Comparison of ENCODE assay signal across 8 mouse cellular contexts in genomic region chr14:25767725-25768203, GRCm38 (mm10). TPM values are rescaled to one million over a fixed set of nuclear protein-coding genes. Genes with fewer than 3 reads are reported as not detected.
DNase-seq lines count a peak whose midpoint lies in the region; ATAC-seq and TF ChIP-seq lines count a peak whose summit lies in the region.

No protein-coding gene starts in this region.

- TF ChIP-seq CTCF in brain, embryonic 14.5 days (IDR thresholded peaks at IDR 0.05; ENCODE audit: borderline replicate concordance, extremely low read depth, insufficient read depth, insufficient read length) = no peak

- H3K4me2 ChIP-seq in heart, embryonic 16.5 days (ENCODE audit: low read depth, low read length) = peak overlapping the region; percentile 95
- peak overlapping the region; percentile 97 for H3K4me2 ChIP-seq in limb, embryonic 11.5 days (ENCODE audit: low read depth, severe bottlenecking)
- peak overlapping the region; percentile 96 for H3K4me2 ChIP-seq in midbrain, embryonic 16.5 days (ENCODE audit: low read length)

- peak; percentile 37 to 71 for DNase-seq in adrenal gland, adult (ENCODE audit: inconsistent age in 2 of 2, low spot score in 1 of 2)
- DNase-seq in adrenal gland, adult 18-20 months (ENCODE audit: low spot score in 2 of 2) = no peak
- peak; percentile 32 for DNase-seq in brain, embryonic 14.5 days (ENCODE audit: low read depth)
- DNase-seq in limb, embryonic 11.5 days (ENCODE audit: low spot score) = no peak
- no peak for DNase-seq in left cerebral cortex, adult 11 months (ENCODE audit: low spot score)

- H3K9me3 ChIP-seq in heart, embryonic 16.5 days (replicated peaks; ENCODE audit: control insufficient read depth, low read length) = no peaks in the 10 kb centered on the region
- H3K9me3 ChIP-seq in limb, embryonic 11.5 days (ENCODE audit: control insufficient read depth, low read length) = no peaks in the 10 kb centered on the region
- H3K9me3 ChIP-seq in midbrain, embryonic 16.5 days (replicated peaks; ENCODE audit: control insufficient read depth, low read length, poor library complexity, severe bottlenecking) = no peaks in the 10 kb centered on the region

- 7% methylated on average over 6 of the region's 6 CpGs for WGBS in heart, embryonic 16.5 days
- WGBS in limb, embryonic 11.5 days = 21% methylated on average over 6 of the region's 6 CpGs
- 16% methylated on average over 6 of the region's 6 CpGs for WGBS in midbrain, embryonic 16.5 days

- no peaks in the 10 kb centered on the region for H3K27me3 ChIP-seq in heart, embryonic 16.5 days (ENCODE audit: control insufficient read depth, insufficient read depth, low read length)
- no peaks in the 10 kb centered on the region for H3K27me3 ChIP-seq in limb, embryonic 11.5 days (ENCODE audit: control insufficient read depth, insufficient read depth, low read length)
- H3K27me3 ChIP-seq in midbrain, embryonic 16.5 days (ENCODE audit: control insufficient read depth, insufficient read depth, low read depth, low read length) = no peaks in the 10 kb centered on the region

- no peak for ATAC-seq in heart, embryonic 16.5 days (replicated peaks; ENCODE audit: extremely low read depth, insufficient read depth, low FRiP score)
- no peak for ATAC-seq in limb, embryonic 11.5 days (ENCODE audit: insufficient number of reproducible peaks, low FRiP score, low TSS enrichment, low read depth)
- no peak for ATAC-seq in midbrain, embryonic 16.5 days
- no peak for ATAC-seq in CD4-positive, CD25-positive, alpha-beta regulatory T cell, adult 4 months

- peaks cover 34% of the 10 kb centered on the region for H3K4me1 ChIP-seq in heart, embryonic 16.5 days (ENCODE audit: control insufficient read depth, insufficient read depth, low read length)
- H3K4me1 ChIP-seq in limb, embryonic 11.5 days (ENCODE audit: control insufficient read depth, insufficient read depth, low read length) = peaks cover 34% of the 10 kb centered on the region
- H3K4me1 ChIP-seq in midbrain, embryonic 16.5 days (ENCODE audit: control insufficient read depth, insufficient read depth, low read length) = peaks cover 6% of the 10 kb centered on the region

- H3K36me3 ChIP-seq in heart, embryonic 16.5 days (ENCODE audit: control insufficient read depth, insufficient read depth) = no peaks in the 10 kb centered on the region
- no peaks in the 10 kb centered on the region for H3K36me3 ChIP-seq in limb, embryonic 11.5 days (ENCODE audit: control insufficient read depth, insufficient read depth, low read length)
- no peaks in the 10 kb centered on the region for H3K36me3 ChIP-seq in midbrain, embryonic 16.5 days (ENCODE audit: control insufficient read depth, insufficient read depth, low read length)

- TF ChIP-seq POLR2A in brain, embryonic 14.5 days (IDR thresholded peaks at IDR 0.05; ENCODE audit: borderline replicate concordance, extremely low read depth, insufficient read depth, insufficient read length, poor library complexity, severe bottlenecking) = no peak

- peak overlapping the region; percentile 94 for H3K27ac ChIP-seq in heart, embryonic 16.5 days (ENCODE audit: low read length)
- H3K27ac ChIP-seq in limb, embryonic 11.5 days (replicated peaks; ENCODE audit: low read depth, low read length) = peak overlapping the region; percentile 84; the same call in 1 of the 2 replicates
- no peak overlapping the region for H3K27ac ChIP-seq in midbrain, embryonic 16.5 days (ENCODE audit: low read length)

- peak overlapping the region; percentile 92 for H3K4me3 ChIP-seq in heart, embryonic 16.5 days (ENCODE audit: low read length)
- peak overlapping the region; percentile 74 for H3K4me3 ChIP-seq in limb, embryonic 11.5 days (ENCODE audit: low read depth, low read length)
- H3K4me3 ChIP-seq in midbrain, embryonic 16.5 days (ENCODE audit: low read depth, low read length) = peak overlapping the region; percentile 51

- H3K9ac ChIP-seq in heart, embryonic 16.5 days (ENCODE audit: low read length) = peak overlapping the region; percentile 96
- H3K9ac ChIP-seq in limb, embryonic 11.5 days (ENCODE audit: low read length) = peak overlapping the region; percentile 74
- H3K9ac ChIP-seq in midbrain, embryonic 16.5 days (ENCODE audit: low read depth, low read length) = 0 out of 2 replicates have a peak overlapping the region, but pooled peaks have one; percentile 65

RNA-seq across cellular contexts. Expression of gene Zcchc24, which starts 1.1 kb away (rescaled TPM):
- 10 to 100 TPM; 18.4 to 30.0 TPM for total RNA-seq in adrenal gland, adult 18-20 months (2021)
- polyA plus RNA-seq in brain, embryonic 14.5 days (2012; rRNA removed) = 14.8 and 19.6 TPM in 2 replicates
- 19.5 and 25.5 TPM in 2 replicates for polyA plus RNA-seq in heart, embryonic 16.5 days (2015; fragmentation: Nextera tagmentation; extraction: Ambion mirVana)
- polyA plus RNA-seq in limb, embryonic 11.5 days (2014; fragmentation: Nextera tagmentation; extraction: Ambion mirVana) = 19.5 and 21.8 TPM in 2 replicates
- polyA plus RNA-seq in midbrain, embryonic 16.5 days (2015; fragmentation: Nextera tagmentation; extraction: Ambion mirVana) = 11.0 and 12.2 TPM in 2 replicates
- 1 to 10 TPM in 1 of 2 experiments, under 1 TPM in 1; 0.84 to 1.3 TPM for polyA plus RNA-seq in CD4-positive, CD25-positive, alpha-beta regulatory T cell, adult 4 months (2017; shearing (Covaris generic))

Comparison
In these comparisons a context has a peak if more than half of its experiments do, and no peak if none do; other contexts are left out.
1. DNase-seq: peak in adrenal gland, adult (2 of 2) and brain, embryonic 14.5 days (single experiment); none in adrenal gland, adult 18-20 months (0 of 2), limb, embryonic 11.5 days (single experiment) and left cerebral cortex, adult 11 months (single experiment).
2. Peak in every context shown above with its lines, with median percentiles within 50 percentile points of each other: H3K4me2 ChIP-seq, H3K4me3 ChIP-seq and H3K9ac ChIP-seq.